Mouse (Mus musculus) erythroblast, embryonic 14.5 days (primary cell): ENCODE results near the gene Sec61a1. TPM values are rescaled to one million over a fixed set of nuclear protein-coding genes. Genes with fewer than 3 reads are reported as not detected.

Source experiments
- H3K27me3 ChIP-seq: 2 replicates; pipeline ENCODE4 v1.6.1; 2012; ENCODE audit warnings: inconsistent platforms; ENCODE audit not compliant: control insufficient read depth
- H3K36me3 ChIP-seq: 2 replicates; pipeline ENCODE4 v1.6.1; 2012; ENCODE audit warnings: mild to moderate bottlenecking, inconsistent platforms; ENCODE audit not compliant: control insufficient read depth
- H3K4me1 ChIP-seq: 2 replicates; pipeline ENCODE4 v1.6.1; 2012; ENCODE audit warnings: inconsistent platforms; ENCODE audit not compliant: control insufficient read depth
- H3K4me3 ChIP-seq: replicated peaks from 2 replicates; pipeline ENCODE3; 2012; ENCODE audit warnings: moderate library complexity, mild to moderate bottlenecking, inconsistent platforms
- H3K9me3 ChIP-seq: 2 replicates; pipeline ENCODE4 v1.6.1; 2012; ENCODE audit warnings: low read length, inconsistent platforms, mixed read lengths; ENCODE audit not compliant: control insufficient read depth
- GATA1 ChIP-seq: IDR thresholded peaks from 2 replicates; pipeline ENCODE4 v1.6.1; 2012; ENCODE audit warnings: low read length, inconsistent platforms, mixed read lengths
- TAL1 ChIP-seq: IDR thresholded peaks from 3 replicates; pipeline ENCODE4 v1.6.1; 2012; ENCODE audit warnings: low read length, inconsistent platforms, mixed read lengths
- polyA plus RNA-seq: library from polyadenylated mRNA; stranded (reverse); fragments of >175 nt; gene quantifications from 2 replicates; pipeline ENCODE4 v1.2.3, GENCODE M21; 2012

Gene Sec61a1
- polyA plus RNA-seq, 1 experiment, result 2.8 TPM

- no peaks in the 10 kb centered on the region for H3K9me3 ChIP-seq
- H3K27me3 ChIP-seq, result no peaks in the 10 kb centered on the region
- no peaks in the 10 kb centered on the region; the same call in 1 of the 2 replicates for H3K4me1 ChIP-seq
- TF ChIP-seq GATA1, result no peak
- no peak for TF ChIP-seq TAL1
- H3K4me3 ChIP-seq, result no peak overlapping the region
- peaks cover 98% of the 10 kb centered on the region for H3K36me3 ChIP-seq
Observed at GRCm38 (mm10) chr6:88483111-88483510, 35.6 kb downstream of the Sec61a1 start.

- Histone ChIP-seq H3K9me3 (no peaks in the 10 kb centered on the region), H3K4me1 (peaks cover 12% of the 10 kb centered on the region), H3K4me3 (no peak overlapping the region), H3K36me3 (peaks cover 97% of the 10 kb centered on the region), H3K27me3 (no peaks in the 10 kb centered on the region)
- TF ChIP-seq TAL1 (no peak), GATA1 (no peak)
Observed at GRCm38 (mm10) chr6:88480421-88480820, 38.3 kb downstream of the Sec61a1 start.

GRCm38 (mm10) chr6:88469878-88470277 is 48.8 kb downstream of the Sec61a1 start:
- peaks cover 77% of the 10 kb centered on the region for H3K36me3 ChIP-seq
- peaks cover 36% of the 10 kb centered on the region for H3K4me1 ChIP-seq
- H3K9me3 ChIP-seq, result no peaks in the 10 kb centered on the region
- H3K4me3 ChIP-seq, result no peak overlapping the region
- H3K27me3 ChIP-seq, result no peaks in the 10 kb centered on the region
- no peak for TF ChIP-seq GATA1

- Histone ChIP-seq H3K4me3 (peak within 1 kb of the TSS; percentile 69), H3K36me3 (peaks cover 34% of the 10 kb centered on the region), H3K9me3 (no peaks in the 10 kb centered on the region), H3K27me3 (no peaks in the 10 kb centered on the region), H3K4me1 (peaks cover 29% of the 10 kb centered on the region)
- TF ChIP-seq TAL1, result no peak
- TF ChIP-seq GATA1, result no peak
Observed at GRCm38 (mm10) chr6:88465181-88465920, 53.4 kb downstream of the Sec61a1 start, which contains the start of gene Ruvbl1. Gene Ruvbl1, plus strand, starts transcription at chr6:88465409.

- Histone ChIP-seq H3K36me3 (no peaks in the 10 kb centered on the region), H3K4me1 (no peaks in the 10 kb centered on the region), H3K4me3 (no peak overlapping the region), H3K27me3 (peaks cover 23% of the 10 kb centered on the region), H3K9me3 (no peaks in the 10 kb centered on the region)
- no peak for TF ChIP-seq TAL1
- TF ChIP-seq GATA1, result no peak
Observed at GRCm38 (mm10) chr6:88454545-88454944, 64.2 kb downstream of the Sec61a1 start.

Other genes with a start within 250 kb of the Sec61a1 start
- 1.4 TPM in 2 replicates for gene Eefsec, start 72.4 kb downstream of the Sec61a1 start, polyA plus RNA-seq
- 1.5 and 3.4 TPM in 2 replicates for gene Ruvbl1, start 53.5 kb downstream of the Sec61a1 start, polyA plus RNA-seq
- gene Kbtbd12, start 119.0 kb upstream of the Sec61a1 start, polyA plus RNA-seq, result not detected in 2 replicates
- 28.7 and 42.4 TPM in 2 replicates for gene Mgll, start 205.5 kb upstream of the Sec61a1 start, polyA plus RNA-seq